Mouse (Mus musculus) megakaryocyte, embryonic 14.5 days (primary cell): Measurements from ENCODE around the gene Btnl6.
"Not testable (repeated sequence)": the region's sequence is repeated elsewhere in the genome, so short reads cannot be mapped to it uniquely, and the experiment has no call there.

Experiments used
- FLI1 ChIP-seq: IDR thresholded peaks from 2 replicates; pipeline ENCODE4 v1.6.1; 2012; ENCODE audit warnings: low read length, inconsistent platforms, mixed read lengths
- GATA1 ChIP-seq: IDR thresholded peaks from 3 replicates; pipeline ENCODE4 v1.6.1; 2012; ENCODE audit warnings: mixed read lengths, low read length, inconsistent platforms, borderline replicate concordance

- not testable (repeated sequence) for TF ChIP-seq GATA1, FLI1
Measured at GRCm38 (mm10) chr17:34518571-34518970, 1.4 kb upstream of the Btnl6 start.
